Mouse (Mus musculus): ENCODE measurements around the gene 2310039H08Rik.

Gene 2310039H08Rik

DNA sequence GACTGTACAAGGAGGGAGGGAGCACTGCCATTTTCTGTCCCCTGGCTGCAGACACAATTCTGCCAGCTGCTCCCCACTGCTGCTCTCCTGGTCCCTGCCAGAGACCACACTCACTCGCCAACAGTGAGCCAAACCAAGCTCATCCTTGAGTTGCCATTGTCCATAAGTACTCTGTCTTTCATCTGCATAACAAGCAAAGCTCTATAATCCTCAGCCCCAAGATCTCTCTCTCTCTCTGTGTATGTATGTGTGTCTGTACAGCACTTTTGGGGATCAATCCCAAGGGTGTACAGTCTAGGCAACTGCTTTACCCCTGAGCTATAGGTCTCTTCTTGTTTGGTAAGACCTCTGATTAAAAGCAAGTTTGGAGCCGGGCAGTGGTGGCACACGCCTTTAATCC, 38.2 kb downstream of the 2310039H08Rik start:
- DNase-seq, result no peak

DNA sequence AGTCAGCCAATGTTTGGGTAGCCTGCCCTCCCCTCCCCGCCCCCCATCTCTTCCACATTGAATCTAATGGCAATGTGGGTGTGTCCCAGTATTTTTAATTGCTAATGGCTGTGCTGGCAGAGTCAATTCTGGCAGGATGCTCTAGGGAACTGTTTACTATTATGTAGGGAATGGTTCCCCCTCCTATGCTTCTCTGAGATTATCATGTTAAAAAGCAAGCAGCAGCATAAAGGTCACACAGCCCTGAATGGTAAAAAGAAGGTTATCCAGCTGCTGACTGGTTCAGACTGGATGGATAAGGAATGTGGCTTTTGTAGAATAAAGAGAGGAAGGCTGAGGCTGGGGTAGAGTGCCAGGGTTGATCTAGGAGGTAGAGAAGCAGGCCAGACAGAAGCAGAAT, 40.0 kb downstream of the 2310039H08Rik start:
- no peak for DNase-seq

DNA sequence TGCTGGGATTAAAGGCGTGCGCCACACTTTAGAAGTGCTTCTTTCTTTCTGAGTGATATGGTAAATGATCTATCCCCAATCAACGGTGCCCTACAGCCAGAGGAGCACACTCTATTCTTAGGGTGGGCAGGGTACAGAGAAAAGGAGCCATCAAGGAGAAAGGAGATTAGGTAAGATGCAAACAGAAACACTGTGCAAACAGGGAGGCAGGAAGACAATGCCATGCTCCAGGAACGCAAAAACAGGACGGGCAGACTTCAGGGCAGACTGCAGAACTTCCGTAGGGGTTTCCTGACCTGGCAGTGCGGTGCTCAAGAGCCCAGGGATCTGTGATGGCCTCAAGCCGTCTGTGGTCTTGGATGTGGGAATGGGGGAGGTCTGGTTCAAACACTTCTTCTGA, 41.2 kb downstream of the 2310039H08Rik start:
- no peak for DNase-seq

DNA sequence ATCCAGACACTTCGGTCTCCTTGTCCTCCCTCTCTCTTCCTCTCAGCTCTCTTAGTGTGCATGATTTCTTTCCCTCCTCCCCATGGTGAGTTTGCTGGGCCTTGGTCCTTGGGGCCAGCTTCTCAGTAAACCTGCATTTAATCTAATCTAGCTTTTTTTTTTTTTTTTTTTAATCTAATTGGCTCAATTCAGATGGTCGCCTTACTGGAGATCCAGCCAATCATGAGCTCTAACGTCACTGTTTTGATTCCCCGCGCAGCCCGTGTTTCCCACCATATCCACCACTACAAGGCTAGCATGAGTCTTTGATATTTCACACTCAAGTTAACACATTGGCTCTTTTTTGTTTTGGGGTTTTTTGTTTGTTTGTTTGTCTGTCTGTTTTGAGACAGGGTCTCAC, 42.1 kb downstream of the 2310039H08Rik start:
- DNase-seq, result no peak

DNA sequence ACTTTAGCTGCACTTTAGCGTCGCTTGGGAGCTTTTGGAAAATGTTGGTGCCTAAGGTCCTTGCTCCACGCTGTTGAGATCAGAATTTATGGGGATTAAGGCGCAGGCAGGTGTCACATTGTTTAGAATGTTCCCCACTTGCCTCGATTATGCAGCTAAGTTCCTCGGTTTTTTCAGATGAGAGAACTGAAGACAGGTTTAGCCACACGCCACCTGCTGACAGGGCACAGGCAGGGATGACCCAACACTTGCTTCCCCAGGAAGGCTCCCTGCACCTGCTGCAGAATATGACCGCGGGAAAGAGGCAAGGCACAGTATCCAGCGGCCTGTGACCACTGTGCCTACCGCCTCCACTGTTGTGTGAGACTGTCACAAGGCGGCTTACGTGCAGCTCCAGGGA, 43.9 kb downstream of the 2310039H08Rik start:
- DNase-seq, result no peak

DNA sequence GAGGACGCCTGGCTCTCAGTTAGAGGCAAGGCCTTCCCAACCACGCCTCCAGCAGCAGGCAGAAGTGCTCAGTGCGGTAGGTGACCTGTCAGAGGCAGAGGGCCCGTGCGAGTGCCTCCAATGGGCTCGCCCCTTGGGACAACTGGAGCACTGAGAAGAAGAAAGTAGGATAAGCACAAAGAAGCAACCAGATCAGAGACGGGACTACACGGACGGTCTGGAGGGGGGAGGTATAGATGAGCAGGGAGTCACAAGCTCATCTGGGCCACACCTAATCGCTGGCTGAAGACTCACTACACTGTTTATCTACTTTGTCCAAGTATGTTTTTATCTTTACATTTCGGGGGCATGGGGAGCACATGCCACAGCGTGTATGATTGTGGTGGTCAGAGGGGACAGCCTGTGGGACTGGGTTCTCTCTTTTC, 45.3 kb downstream of the 2310039H08Rik start:
- no peak for DNase-seq

DNA sequence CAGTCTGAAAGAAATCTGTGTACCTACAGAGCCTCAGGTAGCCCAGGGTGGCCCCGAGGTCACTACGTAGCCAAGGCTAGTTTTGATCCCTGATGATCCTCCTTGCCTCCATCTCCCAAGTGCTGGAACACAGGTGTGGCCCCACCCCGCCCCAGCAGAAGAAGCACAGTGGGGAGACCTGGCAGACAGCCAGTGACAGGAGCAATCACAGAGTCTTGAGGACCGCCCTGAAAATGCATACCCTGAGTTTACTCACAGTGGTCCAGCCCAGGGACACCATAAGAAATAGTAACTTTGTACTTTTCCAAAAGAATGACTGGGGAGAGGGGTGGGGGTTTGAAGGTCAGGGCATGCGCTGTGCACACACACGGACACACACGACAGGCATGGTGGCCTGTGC, 48.2 kb downstream of the 2310039H08Rik start:
- DNase-seq, result no peak

All from right cerebral cortex, postnatal 14 days (tissue).